Mouse (Mus musculus) liver, embryonic 14 days (tissue): Measurements from ENCODE around the gene Casp1. TPM values are rescaled to one million over a fixed set of nuclear protein-coding genes. Genes with fewer than 3 reads are reported as not detected.

Source experiments
- polyA plus RNA-seq: library from polyadenylated mRNA; depleted of rRNA; stranded (reverse); fragments of >200 nt; gene quantifications from 2 replicates; pipeline ENCODE4 v1.2.3, GENCODE M21; 2012; rRNA removed

The Casp1 gene
- 2.1 and 2.7 TPM in 2 replicates for polyA plus RNA-seq

GRCm38 (mm10) chr9:5298329-5299131 lies at the start of gene Casp1:
Casp1 (plus strand) TSS chr9:5298517.

GRCm38 (mm10) chr9:5308561-5308960 lies 10.2 kb downstream of the Casp1 start, which contains the start of gene Casp4:
Casp4 (plus strand) TSS chr9:5308828.

GRCm38 (mm10) chr9:5345291-5345898 lies 47.1 kb downstream of the Casp1 start, which contains the start of gene Casp12:
Casp12 (plus strand) TSS chr9:5345430.

Other genes with a start within 250 kb of the Casp1 start
- gene Casp4, start 10.3 kb downstream of the Casp1 start, polyA plus RNA-seq = 0.74 and 1.1 TPM in 2 replicates
- gene Casp12, start 46.9 kb downstream of the Casp1 start, polyA plus RNA-seq = 0.14 and 0.24 TPM in 2 replicates